Mouse (Mus musculus): ENCODE measurements at regions not wholly inside any gene's neighbourhood (a gene's known extent, or its start where the extent isn't known, plus 50 kb on each side); places are given as distances from the start of the nearest gene placed in this dataset.

DNA sequence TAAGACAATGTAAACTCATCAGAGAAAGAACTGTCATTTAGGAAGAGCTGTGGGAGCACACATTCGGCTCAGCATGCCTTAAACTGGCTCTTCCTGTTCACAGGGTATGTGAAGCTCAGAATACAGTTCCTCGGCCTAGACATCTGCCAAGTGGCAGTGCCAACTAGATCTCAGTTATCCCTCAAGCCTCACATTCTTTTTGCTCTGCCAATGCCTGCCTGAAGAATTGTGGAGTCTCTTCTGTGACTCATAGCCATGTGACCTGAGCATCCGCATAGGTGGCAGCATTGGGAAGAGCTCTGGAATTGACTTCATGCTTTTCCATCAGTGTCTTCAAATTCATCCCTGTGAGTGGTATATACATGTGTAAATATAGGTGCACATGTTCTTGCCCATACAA lies 59.7 kb downstream of the Prlhr start:
- no peak for DNase-seq (ENCODE audit: low read depth)
- TF ChIP-seq CTCF (IDR thresholded peaks at IDR 0.05; ENCODE audit: borderline replicate concordance, extremely low read depth, insufficient read depth, insufficient read length) (no peak), POLR2A (IDR thresholded peaks at IDR 0.05; ENCODE audit: borderline replicate concordance, extremely low read depth, insufficient read depth, insufficient read length, poor library complexity, severe bottlenecking) (no peak)

DNA sequence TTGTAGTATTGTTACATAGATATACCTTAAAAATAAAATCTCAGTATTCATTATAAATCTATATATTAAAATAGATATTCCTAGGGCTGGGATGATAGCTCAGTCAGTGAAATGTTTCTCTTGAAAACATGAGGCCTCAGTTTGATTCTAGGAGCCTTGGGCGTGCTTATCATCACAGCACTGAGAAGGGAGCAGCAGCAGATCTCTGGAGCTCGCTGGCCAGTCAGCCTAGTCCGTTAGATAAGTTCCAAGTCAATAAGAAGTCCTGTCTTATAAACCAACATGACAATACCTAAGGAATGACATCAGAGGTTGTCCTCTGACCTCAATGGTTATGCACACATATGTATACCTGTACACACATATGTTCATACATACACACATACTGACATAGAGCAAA lies 68.7 kb downstream of the Prlhr start:
- no peak for DNase-seq (ENCODE audit: low read depth)
- TF ChIP-seq POLR2A (IDR thresholded peaks at IDR 0.05; ENCODE audit: borderline replicate concordance, extremely low read depth, insufficient read depth, insufficient read length, poor library complexity, severe bottlenecking) (no peak), CTCF (IDR thresholded peaks at IDR 0.05; ENCODE audit: borderline replicate concordance, extremely low read depth, insufficient read depth, insufficient read length) (no peak)

DNA sequence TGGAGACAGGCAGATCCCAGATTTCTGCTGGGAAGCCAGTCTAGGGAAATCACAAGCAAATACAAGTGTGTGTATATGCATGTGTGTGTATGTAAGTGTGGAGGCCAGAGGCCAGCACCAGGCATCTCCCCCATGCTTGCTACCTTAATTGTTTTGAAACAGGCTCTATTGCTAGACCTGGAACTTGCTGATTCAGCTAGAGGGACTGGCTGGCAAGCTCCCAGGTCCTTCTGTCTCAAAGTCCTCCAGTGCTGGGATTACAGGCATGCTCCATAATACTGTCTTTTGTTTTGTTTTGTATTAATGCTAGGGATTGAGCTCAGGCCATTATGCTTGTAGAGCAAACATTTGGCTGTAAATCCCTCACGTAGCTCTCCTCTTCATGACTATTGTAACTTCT lies 70.4 kb downstream of the Prlhr start:
- no peak for TF ChIP-seq CTCF (IDR thresholded peaks at IDR 0.05; ENCODE audit: borderline replicate concordance, extremely low read depth, insufficient read depth, insufficient read length)
- no peak for TF ChIP-seq POLR2A (IDR thresholded peaks at IDR 0.05; ENCODE audit: borderline replicate concordance, extremely low read depth, insufficient read depth, insufficient read length, poor library complexity, severe bottlenecking)
- peak; percentile 68 for DNase-seq (ENCODE audit: low read depth)

DNA sequence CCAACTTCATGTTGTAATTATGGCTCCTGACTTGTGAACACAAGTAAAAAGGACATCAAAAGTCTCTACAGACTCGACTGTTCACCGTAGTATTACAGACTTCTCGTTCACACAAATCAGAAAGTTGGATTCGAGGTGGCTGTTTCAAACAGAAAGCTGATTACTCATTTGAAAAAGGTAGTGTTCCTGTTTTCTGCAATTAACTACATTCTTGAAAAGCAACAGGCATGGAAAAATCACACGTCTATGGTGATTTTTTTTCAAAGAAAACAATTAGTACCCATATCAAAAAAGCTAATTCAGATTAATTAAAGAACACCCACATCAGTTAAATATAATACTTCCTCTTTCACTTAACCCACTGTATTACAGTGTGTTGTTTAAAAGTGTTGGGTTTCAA lies 71.5 kb downstream of the Prlhr start:
- no peak for TF ChIP-seq POLR2A (IDR thresholded peaks at IDR 0.05; ENCODE audit: borderline replicate concordance, extremely low read depth, insufficient read depth, insufficient read length, poor library complexity, severe bottlenecking)
- no peak for TF ChIP-seq CTCF (IDR thresholded peaks at IDR 0.05; ENCODE audit: borderline replicate concordance, extremely low read depth, insufficient read depth, insufficient read length)
- DNase-seq (ENCODE audit: low read depth), result no peak

DNA sequence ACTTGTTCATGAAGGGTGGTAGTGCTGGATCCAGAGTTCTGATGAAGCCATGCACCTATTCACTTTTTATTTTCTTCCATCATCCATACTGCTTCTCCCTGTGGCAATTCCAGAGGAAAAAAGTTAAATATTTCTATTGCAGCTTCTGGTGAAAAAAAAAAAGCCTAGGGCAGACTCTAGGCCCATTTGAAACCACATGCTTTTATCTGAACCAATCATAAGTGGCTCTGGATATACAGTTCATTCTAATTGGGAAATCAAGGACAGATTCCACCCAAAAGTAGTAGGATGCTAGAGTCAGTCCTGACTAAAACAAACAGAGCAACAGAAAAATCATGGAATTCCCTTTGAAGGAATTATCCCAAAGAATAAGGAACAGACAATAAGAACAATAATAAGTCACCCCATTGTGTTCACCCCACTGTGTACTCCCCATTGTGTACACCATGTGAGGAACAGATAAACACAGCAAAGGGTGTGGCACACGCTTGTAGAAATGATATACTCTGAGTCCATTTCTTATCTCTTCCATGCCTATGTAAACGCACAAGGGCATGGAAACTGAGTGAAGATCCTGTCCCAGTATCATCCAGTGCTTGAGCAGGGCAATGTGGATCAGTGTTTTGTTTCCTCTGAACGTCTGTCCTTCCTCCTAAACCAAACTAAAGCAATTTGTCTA lies 81.4 kb downstream of the Prlhr start:
- DNase-seq (ENCODE audit: low read depth), result no peak
- TF ChIP-seq CTCF (IDR thresholded peaks at IDR 0.05; ENCODE audit: borderline replicate concordance, extremely low read depth, insufficient read depth, insufficient read length) (no peak), POLR2A (IDR thresholded peaks at IDR 0.05; ENCODE audit: borderline replicate concordance, extremely low read depth, insufficient read depth, insufficient read length, poor library complexity, severe bottlenecking) (no peak)

DNA sequence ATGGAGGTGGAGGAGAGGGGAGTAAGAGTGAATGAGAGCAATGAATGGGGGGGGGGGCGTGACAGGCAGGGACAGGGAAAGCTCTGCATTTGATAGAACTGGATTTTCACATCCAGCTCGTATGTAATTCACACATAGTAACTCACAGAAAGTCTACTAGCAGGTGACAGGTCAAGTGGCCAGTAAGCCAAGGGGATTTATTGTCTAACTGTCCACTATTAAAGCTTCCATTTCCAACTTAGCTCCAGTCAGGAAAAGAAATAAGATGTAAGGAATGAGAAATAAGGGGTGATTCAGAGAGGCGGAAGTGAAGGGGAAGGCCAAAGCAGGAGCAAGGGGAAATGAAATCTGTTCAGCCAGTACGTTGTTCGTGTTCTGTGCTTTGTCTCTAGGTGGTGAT lies 83.4 kb downstream of the Prlhr start:
- DNase-seq (ENCODE audit: low read depth), result no peak
- no peak for TF ChIP-seq POLR2A (IDR thresholded peaks at IDR 0.05; ENCODE audit: borderline replicate concordance, extremely low read depth, insufficient read depth, insufficient read length, poor library complexity, severe bottlenecking)
- no peak for TF ChIP-seq CTCF (IDR thresholded peaks at IDR 0.05; ENCODE audit: borderline replicate concordance, extremely low read depth, insufficient read depth, insufficient read length)

DNA sequence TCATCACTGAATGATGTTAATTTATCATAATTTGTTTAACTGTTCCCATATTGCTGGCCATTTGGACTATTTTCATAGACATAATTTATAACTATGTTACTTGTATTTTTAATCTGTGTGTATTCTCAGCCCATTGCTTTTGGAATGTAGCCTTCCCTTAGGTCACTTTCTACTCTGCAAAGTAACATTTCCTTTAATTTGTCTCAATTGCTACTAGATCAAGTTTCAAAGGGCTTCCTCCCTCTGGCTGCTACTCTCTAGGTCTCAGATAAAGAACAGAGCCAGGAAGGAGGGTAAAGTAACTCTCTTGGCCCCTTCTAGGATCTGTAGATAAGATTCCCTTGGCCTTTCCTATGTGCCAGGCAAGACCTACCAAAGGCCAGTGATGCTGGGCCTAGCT lies 85.4 kb downstream of the Prlhr start:
- DNase-seq (ENCODE audit: low read depth), result no peak
- TF ChIP-seq CTCF (IDR thresholded peaks at IDR 0.05; ENCODE audit: borderline replicate concordance, extremely low read depth, insufficient read depth, insufficient read length) (no peak), POLR2A (IDR thresholded peaks at IDR 0.05; ENCODE audit: borderline replicate concordance, extremely low read depth, insufficient read depth, insufficient read length, poor library complexity, severe bottlenecking) (no peak)

DNA sequence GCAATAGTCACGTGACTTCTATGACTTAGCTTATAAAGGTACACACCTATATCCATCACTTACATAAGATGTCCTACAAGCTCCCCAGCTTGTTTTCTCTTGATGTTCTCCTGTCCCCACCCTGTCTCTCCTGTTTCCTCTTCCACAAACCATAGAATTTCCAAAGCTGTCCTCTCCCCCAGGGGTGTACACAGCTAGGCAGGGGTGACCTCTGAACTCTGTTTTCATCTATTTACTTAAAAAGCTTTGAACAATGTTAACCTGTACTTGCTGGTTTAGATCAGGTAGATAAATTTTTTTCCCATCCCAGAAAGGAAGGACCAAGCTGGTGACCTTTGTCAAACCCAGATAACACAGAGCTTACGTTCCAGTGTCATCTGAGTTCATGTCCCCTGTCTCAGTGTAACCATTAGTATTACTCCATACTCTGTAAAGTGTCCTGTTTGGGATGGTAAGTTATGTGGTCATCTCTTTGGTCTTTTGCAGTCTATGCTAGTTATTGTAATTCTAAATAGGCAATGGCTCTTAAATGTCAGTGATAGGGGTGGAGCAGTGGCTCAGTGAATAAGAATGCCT lies 89.0 kb downstream of the Prlhr start:
- DNase-seq (ENCODE audit: low read depth), result no peak
- TF ChIP-seq CTCF (IDR thresholded peaks at IDR 0.05; ENCODE audit: borderline replicate concordance, extremely low read depth, insufficient read depth, insufficient read length) (no peak), POLR2A (IDR thresholded peaks at IDR 0.05; ENCODE audit: borderline replicate concordance, extremely low read depth, insufficient read depth, insufficient read length, poor library complexity, severe bottlenecking) (no peak)

DNA sequence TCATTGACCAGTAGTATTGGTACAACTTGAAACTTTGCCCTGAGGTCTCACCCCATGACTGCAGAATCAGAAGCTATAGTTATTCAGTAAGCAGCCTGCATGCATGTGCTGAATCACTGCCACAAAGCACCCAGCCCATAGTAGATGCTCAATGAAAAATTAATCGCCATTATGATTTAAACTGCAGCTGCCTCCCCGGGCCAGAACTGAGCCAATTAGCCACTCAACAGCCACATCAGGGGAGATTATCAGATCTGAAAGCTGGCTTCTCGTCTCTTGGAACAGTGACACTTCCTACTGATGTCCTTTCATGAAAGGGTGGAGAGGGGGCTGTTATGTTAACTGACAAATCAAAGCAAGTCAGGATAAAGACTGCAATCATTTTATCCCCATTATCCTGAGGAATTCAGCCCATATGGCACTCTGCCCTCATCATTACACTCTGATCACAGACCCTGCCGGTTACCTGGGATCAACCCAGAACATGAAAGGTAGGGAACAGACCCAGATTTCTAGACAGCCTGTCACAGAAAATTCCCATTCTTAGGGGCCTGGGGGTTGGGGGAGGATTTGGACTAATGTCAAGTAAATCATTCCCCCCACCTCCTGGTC lies 104.0 kb downstream of the Prlhr start:
- TF ChIP-seq POLR2A (IDR thresholded peaks at IDR 0.05; ENCODE audit: borderline replicate concordance, extremely low read depth, insufficient read depth, insufficient read length, poor library complexity, severe bottlenecking) (no peak), CTCF (IDR thresholded peaks at IDR 0.05; ENCODE audit: borderline replicate concordance, extremely low read depth, insufficient read depth, insufficient read length) (no peak)
- DNase-seq (ENCODE audit: low read depth), result peak; percentile 84

DNA sequence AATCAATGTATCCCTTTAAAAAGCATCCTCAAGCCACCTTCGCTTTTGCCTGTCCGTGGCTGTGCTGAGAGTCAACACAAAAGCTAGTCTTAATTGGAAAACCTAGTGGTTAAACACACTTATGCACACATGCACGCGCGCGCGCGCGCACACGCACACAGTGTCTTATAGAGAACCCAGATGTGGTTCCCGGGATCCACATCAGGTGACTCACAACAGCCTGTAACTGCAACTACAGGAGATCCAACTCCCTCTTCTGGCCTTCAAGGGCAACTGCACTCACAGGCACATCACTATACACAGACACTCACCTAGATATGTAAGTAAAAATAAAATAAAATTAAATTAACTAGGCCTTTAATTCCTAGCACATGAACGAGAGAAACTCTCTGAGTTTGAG lies 118.4 kb upstream of the Fam204a start:
- no peak for DNase-seq (ENCODE audit: low read depth)
- TF ChIP-seq CTCF (IDR thresholded peaks at IDR 0.05; ENCODE audit: borderline replicate concordance, extremely low read depth, insufficient read depth, insufficient read length) (no peak), POLR2A (IDR thresholded peaks at IDR 0.05; ENCODE audit: borderline replicate concordance, extremely low read depth, insufficient read depth, insufficient read length, poor library complexity, severe bottlenecking) (no peak)

DNA sequence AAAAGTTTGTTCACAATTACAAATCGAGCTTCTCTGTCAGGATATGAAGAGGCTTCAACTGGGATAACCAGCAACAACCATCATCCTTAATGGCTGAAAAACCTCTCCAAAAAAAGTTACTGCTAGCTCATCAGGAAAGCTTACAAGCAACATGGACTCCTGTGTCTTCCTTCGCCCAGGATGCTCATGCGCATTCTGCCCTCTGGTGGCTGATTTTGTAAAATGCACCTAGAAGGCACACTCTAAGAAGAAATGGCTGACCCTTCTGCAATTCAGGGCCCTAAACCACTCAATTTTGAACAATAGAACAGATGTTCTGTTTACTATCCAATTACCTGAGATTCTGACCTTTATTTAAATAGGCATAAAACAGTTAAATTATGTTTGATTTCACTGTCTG lies 115.0 kb upstream of the Fam204a start:
- TF ChIP-seq CTCF (IDR thresholded peaks at IDR 0.05; ENCODE audit: borderline replicate concordance, extremely low read depth, insufficient read depth, insufficient read length) (peak; percentile 91), POLR2A (IDR thresholded peaks at IDR 0.05; ENCODE audit: borderline replicate concordance, extremely low read depth, insufficient read depth, insufficient read length, poor library complexity, severe bottlenecking) (no peak)
- DNase-seq (ENCODE audit: low read depth), result peak; percentile 88

DNA sequence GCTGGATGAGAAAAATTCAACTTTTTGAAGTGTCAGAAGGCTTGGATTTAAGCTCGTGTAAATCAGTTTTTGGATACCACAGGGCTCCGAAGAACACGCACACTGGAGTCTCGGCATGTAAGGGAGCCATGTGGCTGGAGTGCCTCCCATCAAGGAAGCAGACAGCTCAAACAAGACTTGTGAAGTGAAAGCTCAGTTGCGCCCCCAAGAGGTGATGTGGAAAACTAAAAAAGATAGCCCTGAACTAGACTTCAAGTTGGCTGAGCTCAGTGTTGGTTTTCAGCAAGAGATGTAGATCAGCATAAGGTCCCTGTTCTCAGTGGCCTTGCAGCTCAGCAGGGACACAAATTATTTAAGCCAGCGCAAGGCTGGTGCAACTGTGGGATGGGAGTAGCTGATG lies 113.7 kb upstream of the Fam204a start:
- TF ChIP-seq CTCF (IDR thresholded peaks at IDR 0.05; ENCODE audit: borderline replicate concordance, extremely low read depth, insufficient read depth, insufficient read length), result peak; percentile 38; the same call in 1 of the 2 replicates
- TF ChIP-seq POLR2A (IDR thresholded peaks at IDR 0.05; ENCODE audit: borderline replicate concordance, extremely low read depth, insufficient read depth, insufficient read length, poor library complexity, severe bottlenecking), result no peak
- DNase-seq (ENCODE audit: low read depth), result peak; percentile 53

Data from brain, embryonic 14.5 days (tissue).